Mouse (Mus musculus) embryonic stem cell, embryonic (primary cell): ENCODE measurements around the gene Vmn2r89.
"Not testable (repeated sequence)": the region's sequence is repeated elsewhere in the genome, so short reads cannot be mapped to it uniquely, and the experiment has no call there.

Source experiments
- CTCF ChIA-PET, 4 experiments: fragments of 300-600 bp in 2 of 4; fragments of 350-600 bp in 2 of 4; sonication (Branson Sonifier 250); formaldehyde crosslinking; loops; one replicate each; lab custom pipeline; 2022; ENCODE audit warnings: inconsistent platforms in 2 of 4; lab: Charles Lee
- POLR2A ChIA-PET, 4 experiments: fragments of 300-600 bp in 2 of 4; fragments of 350-600 bp in 2 of 4; sonication (Branson Sonifier 250); formaldehyde crosslinking; loops; one replicate each; lab custom pipeline; 2022; ENCODE audit warnings: antibody characterized with exemption in 4 of 4, inconsistent platforms in 1 of 4; lab: Charles Lee

Gene Vmn2r89

GRCm38 (mm10) chr14:51451557-51451956 lies at the start of gene Vmn2r89:
TSS of gene Vmn2r89 (plus strand) at chr14:51451857.
- POLR2A ChIA-PET, CTCF ChIA-PET: not testable (repeated sequence)

GRCm38 (mm10) chr14:51410520-51410919 lies 41.1 kb upstream of the Vmn2r89 start, which contains the start of gene Vmn2r88:
TSS of gene Vmn2r88 (plus strand) at chr14:51410820.
- ChIA-PET CTCF (no interaction called here), POLR2A (no interaction called here)

- CTCF ChIA-PET, result no interaction called here
Observed at GRCm38 (mm10) chr14:51423885-51424284, 27.8 kb upstream of the Vmn2r89 start.

GRCm38 (mm10) chr14:51430138-51430537 lies 21.5 kb upstream of the Vmn2r89 start:
- CTCF ChIA-PET, POLR2A ChIA-PET: not testable (repeated sequence)

More at GRCm38 (mm10) chr14:51423885-51424284, 27.8 kb upstream of the Vmn2r89 start:
- POLR2A ChIA-PET, result no interaction called here

- CTCF ChIA-PET, result no interaction called here
Observed at GRCm38 (mm10) chr14:51434546-51434945, 17.1 kb upstream of the Vmn2r89 start.

GRCm38 (mm10) chr14:51435020-51435419 lies 16.6 kb upstream of the Vmn2r89 start:
- ChIA-PET POLR2A (interaction anchor here in 1 of 4 experiments (1.8 kb wide), 1 partner anchor 53 kb away, joined by 3 read pairs; no protein-coding TSS in a partner anchor), CTCF (no interaction called here)

More at GRCm38 (mm10) chr14:51434546-51434945, 17.1 kb upstream of the Vmn2r89 start:
- POLR2A ChIA-PET, result interaction anchor here in 1 of 4 experiments (1.8 kb wide), 1 partner anchor 53 kb away, joined by 3 read pairs; no protein-coding TSS in a partner anchor

GRCm38 (mm10) chr14:51438955-51439354 lies 12.7 kb upstream of the Vmn2r89 start:
- CTCF ChIA-PET, result interaction anchor here in 2 of 4 experiments (0.6 to 0.7 kb wide), 2 partner anchors 21 to 125 kb away, joined by 3 to 8 read pairs; no protein-coding TSS in a partner anchor
- POLR2A ChIA-PET, result no interaction called here

- CTCF ChIA-PET, result interaction anchor here in 1 of 4 experiments (1.4 kb wide), 1 partner anchor 167 kb away, joined by 5 read pairs; no protein-coding TSS in a partner anchor
- POLR2A ChIA-PET, result not testable (repeated sequence)
Observed at GRCm38 (mm10) chr14:51480278-51480677, 28.6 kb downstream of the Vmn2r89 start.

GRCm38 (mm10) chr14:51481332-51482015 lies 29.8 kb downstream of the Vmn2r89 start:
- CTCF ChIA-PET, result interaction anchor here (0.5 to 1.4 kb wide), 7 partner anchors 168 to 391 kb away, joined by 3 to 5 read pairs (median 3); no protein-coding TSS in a partner anchor
- POLR2A ChIA-PET, result not testable (repeated sequence)

GRCm38 (mm10) chr14:51482051-51482715 lies 30.5 kb downstream of the Vmn2r89 start:
- CTCF ChIA-PET, result no interaction called here
- POLR2A ChIA-PET, result no interaction called here

- POLR2A ChIA-PET, result not testable (repeated sequence)
Observed at GRCm38 (mm10) chr14:51482971-51483381, 31.3 kb downstream of the Vmn2r89 start.

GRCm38 (mm10) chr14:51483671-51484070 lies 32.0 kb downstream of the Vmn2r89 start:
- POLR2A ChIA-PET, result no interaction called here
- CTCF ChIA-PET, result no interaction called here

More at GRCm38 (mm10) chr14:51482971-51483381, 31.3 kb downstream of the Vmn2r89 start:
- CTCF ChIA-PET, result not testable (repeated sequence)

- POLR2A ChIA-PET, result no interaction called here
Observed at GRCm38 (mm10) chr14:51486111-51486510, 34.5 kb downstream of the Vmn2r89 start.

GRCm38 (mm10) chr14:51495781-51496180 lies 44.1 kb downstream of the Vmn2r89 start:
- ChIA-PET CTCF (interaction anchor here in 1 of 4 experiments (0.7 kb wide), 1 partner anchor 76 kb away, joined by 3 read pairs; no protein-coding TSS in a partner anchor), POLR2A (no interaction called here)

More at GRCm38 (mm10) chr14:51486111-51486510, 34.5 kb downstream of the Vmn2r89 start:
- CTCF ChIA-PET, result no interaction called here

GRCm38 (mm10) chr14:51496955-51497354 lies 45.3 kb downstream of the Vmn2r89 start:
- ChIA-PET CTCF (no interaction called here), POLR2A (no interaction called here)

- POLR2A ChIA-PET, result no interaction called here
- CTCF ChIA-PET, result no interaction called here
Observed at GRCm38 (mm10) chr14:51497958-51498357, 46.3 kb downstream of the Vmn2r89 start.

GRCm38 (mm10) chr14:51499707-51500275 lies 48.1 kb downstream of the Vmn2r89 start:
- POLR2A ChIA-PET, result no interaction called here
- CTCF ChIA-PET, result no interaction called here

- ChIA-PET POLR2A (no interaction called here), CTCF (no interaction called here)
Observed at GRCm38 (mm10) chr14:51500461-51500860, 48.8 kb downstream of the Vmn2r89 start.

GRCm38 (mm10) chr14:51507416-51507815 lies 55.8 kb downstream of the Vmn2r89 start:
- ChIA-PET POLR2A (no interaction called here), CTCF (no interaction called here)
